Mouse (Mus musculus) adrenal gland, adult 2 months (tissue): ENCODE measurements at regions not wholly inside any gene's neighbourhood (a gene's known extent, or its start where the extent isn't known, plus 50 kb on each side); places are given as distances from the start of the nearest gene placed in this dataset.

Source experiments
- DNase-seq: peaks from one replicate; pipeline ENCODE4 v3.0.0; 2021

- DNase-seq: peak; percentile 72
Measured at GRCm38 (mm10) chr1:166576651-166577050, 70.8 kb downstream of the Gm4847 start.

- no peak for DNase-seq
Measured at GRCm38 (mm10) chr1:166571776-166572175, 74.4 kb upstream of the Gm4846 start.
